Mouse (Mus musculus) lung, adult 2 months (tissue): ENCODE data around the gene Gna13. TPM values are rescaled to one million over a fixed set of nuclear protein-coding genes. Genes with fewer than 3 reads are reported as not detected.

Experiments used
- DNase-seq: peaks from one replicate; pipeline ENCODE4 v3.0.0; 2022
- H3K4me1 ChIP-seq: fragments of 200-500 bp; 2 replicates; pipeline ENCODE4 v1.6.1; 2011; ENCODE audit warnings: low read length; ENCODE audit not compliant: control insufficient read depth, insufficient read depth
- H3K4me3 ChIP-seq: fragments of 200-500 bp; replicated peaks from 2 replicates; pipeline ENCODE3; 2011; ENCODE audit warnings: low read depth, mild to moderate bottlenecking, control low read depth, low read length; ENCODE audit errors: extremely low read depth
- CTCF ChIP-seq: fragments of 200-500 bp; IDR thresholded peaks from 2 replicates; pipeline ENCODE4 v1.5.1; 2011; ENCODE audit warnings: mild to moderate bottlenecking, low read length, control low read depth; ENCODE audit not compliant: insufficient read depth
- POLR2A ChIP-seq: fragments of 200-500 bp; IDR thresholded peaks from 2 replicates; pipeline ENCODE4 v1.6.1; 2011; ENCODE audit warnings: low read depth, mild to moderate bottlenecking, control low read depth, low read length, borderline replicate concordance; ENCODE audit errors: extremely low read depth
- WGBS: fragments of 180-500 bp; shearing (Covaris S2); methylation state at CpG from one replicate; pipeline ENCODE4 v1.1.7; 2018; 5-methylcytosine and 5-hydroxymethylcytosine counted together
- polyA plus RNA-seq: library from polyadenylated mRNA; depleted of rRNA; stranded (reverse); fragments of >200 nt; gene quantifications from 2 replicates; pipeline ENCODE4 v1.2.3, GENCODE M21; 2012

Gene Gna13
- polyA plus RNA-seq, 1 experiment, result 42.6 TPM

- WGBS, result under 1% methylated on average over 65 of the region's 65 CpGs
- Histone ChIP-seq H3K4me1 (no peaks in the 10 kb centered on the region), H3K4me3 (peak within 1 kb of the TSS; percentile 69)
- peak; percentile 100 for DNase-seq
- TF ChIP-seq CTCF (peak; percentile 67), POLR2A (peak; percentile 94; the same call in 1 of the 2 replicates)
Measured at GRCm38 (mm10) chr11:109425392-109426271, 63.0 kb downstream of the Gna13 start, which contains the start of gene Amz2. Amz2 (plus strand) TSS chr11:109425946.

GRCm38 (mm10) chr11:109426272-109426586 is 63.6 kb downstream of the Gna13 start:
- WGBS, result under 1% methylated on average over 11 of the region's 11 CpGs
- no peak for DNase-seq
- peak overlapping the region; percentile 69 for H3K4me3 ChIP-seq
- no peaks in the 10 kb centered on the region for H3K4me1 ChIP-seq
- TF ChIP-seq CTCF, result no peak
- no peak for TF ChIP-seq POLR2A

GRCm38 (mm10) chr11:109427353-109427752 is 64.7 kb downstream of the Gna13 start:
- TF ChIP-seq POLR2A (no peak), CTCF (no peak)
- WGBS, result 96% methylated on average over 5 of the region's 5 CpGs
- no peak for DNase-seq
- no peak overlapping the region for H3K4me3 ChIP-seq
- H3K4me1 ChIP-seq, result no peaks in the 10 kb centered on the region

- 83% methylated on average over 16 of the region's 16 CpGs for WGBS
- TF ChIP-seq POLR2A (no peak), CTCF (no peak)
- H3K4me1 ChIP-seq, result 0 out of 2 replicates have a peak, but pooled peaks cover under 1% of the 10 kb centered on the region
- no peak overlapping the region for H3K4me3 ChIP-seq
- no peak for DNase-seq
Measured at GRCm38 (mm10) chr11:109434233-109434798, 71.7 kb downstream of the Gna13 start.

GRCm38 (mm10) chr11:109436889-109437288 is 74.3 kb downstream of the Gna13 start:
- DNase-seq, result no peak
- 0 out of 2 replicates have a peak, but pooled peaks cover 3% of the 10 kb centered on the region for H3K4me1 ChIP-seq
- WGBS, result 59% methylated on average over 8 of the region's 8 CpGs
- H3K4me3 ChIP-seq, result no peak overlapping the region
- TF ChIP-seq POLR2A (no peak), CTCF (no peak)

GRCm38 (mm10) chr11:109439209-109439608 is 76.6 kb downstream of the Gna13 start:
- TF ChIP-seq POLR2A (no peak), CTCF (no peak)
- H3K4me3 ChIP-seq, result no peak overlapping the region
- 23% methylated on average over 5 of the region's 5 CpGs for WGBS
- DNase-seq, result no peak
- 0 out of 2 replicates have a peak, but pooled peaks cover 3% of the 10 kb centered on the region for H3K4me1 ChIP-seq

GRCm38 (mm10) chr11:109439829-109440340 is 77.3 kb downstream of the Gna13 start:
- TF ChIP-seq POLR2A (peak; percentile 26; the same call in 1 of the 2 replicates), CTCF (no peak)
- Histone ChIP-seq H3K4me1 (0 out of 2 replicates have a peak, but pooled peaks cover 3% of the 10 kb centered on the region), H3K4me3 (peak overlapping the region; percentile 78)
- under 1% methylated on average over 32 of the region's 32 CpGs for WGBS
- peak; percentile 73 for DNase-seq

- H3K4me3 ChIP-seq, result no peak overlapping the region
- no peak for DNase-seq
Measured at GRCm38 (mm10) chr11:109440641-109441040, 78.0 kb downstream of the Gna13 start.

GRCm38 (mm10) chr11:109441119-109441518 is 78.5 kb downstream of the Gna13 start:
- TF ChIP-seq CTCF (peak; percentile 84), POLR2A (no peak)
- 51% methylated on average over 3 of the region's 3 CpGs for WGBS
- peak; percentile 36 for DNase-seq
- no peak overlapping the region for H3K4me3 ChIP-seq
- 0 out of 2 replicates have a peak, but pooled peaks cover 3% of the 10 kb centered on the region for H3K4me1 ChIP-seq

More at GRCm38 (mm10) chr11:109440641-109441040, 78.0 kb downstream of the Gna13 start:
- 61% methylated on average over 4 of the region's 4 CpGs for WGBS
- H3K4me1 ChIP-seq, result 0 out of 2 replicates have a peak, but pooled peaks cover 3% of the 10 kb centered on the region
- TF ChIP-seq CTCF, result no peak
- TF ChIP-seq POLR2A, result no peak

GRCm38 (mm10) chr11:109442166-109442730 is 79.6 kb downstream of the Gna13 start:
- TF ChIP-seq POLR2A, result no peak
- no peak for TF ChIP-seq CTCF
- no peak overlapping the region for H3K4me3 ChIP-seq
- WGBS, result 57% methylated on average over 5 of the region's 5 CpGs
- DNase-seq, result no peak
- 0 out of 2 replicates have a peak, but pooled peaks cover 3% of the 10 kb centered on the region for H3K4me1 ChIP-seq
